Mouse (Mus musculus) neutrophil, adult 65 days (primary cell): Measurements from ENCODE around the gene Dhx15. TPM values are rescaled to one million over a fixed set of nuclear protein-coding genes. Genes with fewer than 3 reads are reported as not detected.

Experiments used
- total RNA-seq: library from RNA; stranded (reverse); gene quantifications from 2 replicates; pipeline ENCODE4 v1.2.4, GENCODE M21; 2023

Gene Dhx15
- total RNA-seq, result 132 and 202 TPM in 2 replicates

DNA sequence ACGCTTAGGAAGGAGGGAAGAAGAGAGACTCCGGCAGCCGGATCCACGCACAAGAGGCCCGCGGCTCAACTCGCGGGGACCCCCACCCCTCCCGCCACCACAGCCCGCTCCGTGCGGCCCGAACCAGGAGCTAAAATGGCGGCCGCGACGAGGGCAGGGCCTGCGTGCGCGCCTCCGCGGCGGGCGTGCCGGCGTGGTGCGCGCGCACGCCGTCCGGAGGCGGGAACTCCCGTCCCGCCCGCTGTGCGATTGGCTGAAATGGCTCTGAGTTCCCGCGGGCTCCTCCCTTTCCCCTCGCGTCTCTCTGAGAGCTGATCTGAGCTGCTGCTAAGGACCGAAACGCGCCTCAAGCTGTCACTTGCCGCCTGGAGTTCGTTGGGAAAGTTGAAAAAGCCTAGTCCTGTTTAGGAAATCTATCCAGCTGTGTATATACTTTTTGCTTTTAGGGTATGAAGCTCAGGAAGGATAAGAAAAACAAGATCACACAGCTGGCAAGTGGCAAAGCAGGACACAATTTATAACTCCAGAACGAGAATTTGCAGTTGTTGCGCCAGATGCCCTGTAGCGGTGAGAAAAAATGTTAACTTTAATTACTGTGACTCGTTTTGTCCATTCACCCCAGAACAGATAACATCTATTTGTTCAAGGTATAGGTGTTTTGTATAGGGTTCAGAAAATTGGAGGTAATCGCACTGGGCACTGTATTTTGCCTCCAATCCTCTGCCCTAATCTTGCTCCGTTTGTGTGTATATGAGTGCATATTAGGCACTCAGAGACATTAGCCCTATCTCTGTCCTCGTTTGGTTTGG is at the start of gene Dhx15:
Dhx15 (minus strand) TSS at position 144 of the 809 bp plus-strand sequence.

Other genes starting within 250 kb of the Dhx15 start
- 0.13 and 0.27 TPM in 2 replicates for gene Sod3, start 173.3 kb upstream of the Dhx15 start, total RNA-seq